Mouse (Mus musculus) hematopoietic stem cell, adult 5-6 weeks (primary cell): ENCODE results near the gene Kcng4. TPM values are rescaled to one million over a fixed set of nuclear protein-coding genes. Genes with fewer than 3 reads are reported as not detected.

ENCODE experiments used
- ATAC-seq, 2 experiments: fragments of 125-278 bp in 1 of 2; replicated peaks in 1 of 2; 2 replicates each; pipeline ENCODE4 v1.8.0; 2016 to 2017; ENCODE audit warnings: inconsistent platforms in 2 of 2, mild to moderate bottlenecking in 2 of 2, moderate number of reproducible peaks in 2 of 2, low read depth in 1 of 2, moderate TSS enrichment in 1 of 2; ENCODE audit not compliant: low FRiP score in 2 of 2, poor library complexity in 2 of 2, severe bottlenecking in 2 of 2, insufficient read depth in 1 of 2, low TSS enrichment in 1 of 2
- total RNA-seq: library from RNA; stranded (forward); fragments of 172-1452, 232-1000 nt; gene quantifications from 2 replicates; pipeline ENCODE4 v1.2.3, GENCODE M21; 2017

The Kcng4 gene
- total RNA-seq, 1 experiment from 2014 or later = not detected

DNA sequence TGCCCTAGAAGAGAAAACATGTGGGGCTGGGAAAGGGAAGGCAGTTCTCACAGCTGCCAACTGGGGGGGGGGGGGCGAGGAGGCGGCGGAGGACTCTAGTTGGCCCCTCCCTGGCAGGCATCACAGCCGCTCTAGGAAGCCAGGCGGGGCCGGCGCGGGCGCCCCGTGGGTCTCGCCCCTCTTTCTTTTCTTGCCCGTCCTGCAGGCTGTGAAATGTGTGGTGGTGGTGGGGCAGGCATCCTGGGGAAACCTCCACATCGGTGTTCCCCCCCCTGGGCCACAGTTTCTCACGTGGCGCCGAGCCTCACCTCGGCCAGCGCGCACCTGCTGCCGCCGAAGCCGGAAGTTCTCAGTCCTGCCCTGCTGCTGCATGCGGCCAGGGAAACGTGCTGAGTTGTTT lies 49.6 kb downstream of the Kcng4 start:
- ATAC-seq = peak; percentile 67 to 77

DNA sequence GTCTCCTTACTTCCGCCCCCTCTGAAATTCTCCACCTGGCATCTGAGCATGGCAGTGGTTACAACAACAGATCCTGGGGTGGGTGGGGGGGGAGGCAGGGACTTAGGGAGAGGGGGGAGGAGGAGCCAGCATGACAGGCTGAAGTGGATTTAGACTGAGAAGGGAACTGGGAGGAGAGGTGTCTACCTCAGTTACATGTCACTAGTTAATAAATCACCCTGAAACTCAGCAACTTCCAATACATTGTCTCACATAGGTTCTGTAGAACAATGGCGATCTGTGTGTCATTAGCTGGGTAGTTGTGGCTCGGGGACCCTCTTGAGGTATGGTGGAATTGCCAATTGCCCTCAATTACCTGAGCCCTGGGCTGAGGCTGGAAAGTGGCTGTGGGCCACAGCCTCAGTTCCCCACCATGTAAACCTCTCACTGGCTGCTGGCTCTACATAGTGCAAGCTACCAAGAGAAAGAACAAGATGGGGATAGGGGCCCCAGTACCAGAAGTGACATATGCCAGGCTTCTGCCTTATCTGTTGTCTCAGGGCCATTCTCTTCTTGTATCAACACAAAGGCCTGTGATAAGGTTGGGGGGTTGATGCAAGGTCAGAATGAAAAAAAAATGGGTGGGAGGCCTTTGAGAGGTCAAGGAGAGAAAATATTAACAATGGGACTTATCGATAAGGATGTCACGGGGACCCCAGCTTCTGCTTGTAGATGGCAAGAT lies 54.9 kb downstream of the Kcng4 start:
- no peak for ATAC-seq

DNA sequence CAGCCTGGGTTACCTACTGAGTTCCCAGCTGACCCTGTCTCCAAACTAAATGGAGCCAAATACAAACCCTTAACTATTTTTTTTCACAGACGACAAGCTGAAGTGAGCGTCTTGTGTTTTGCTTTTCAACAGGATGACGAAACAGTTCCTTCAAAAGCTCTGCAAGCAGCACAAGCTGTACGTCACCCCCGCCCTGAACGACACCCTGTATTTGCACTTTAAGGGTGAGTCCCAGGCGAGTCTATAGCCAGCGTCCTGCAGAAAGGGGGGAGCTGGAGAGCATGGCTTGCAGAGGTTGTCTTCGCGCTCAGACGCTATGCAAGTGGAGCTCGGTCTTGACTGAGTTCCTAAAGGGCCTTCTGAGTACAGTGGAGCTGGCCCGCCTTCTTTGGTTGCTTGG lies 56.4 kb downstream of the Kcng4 start:
- no peak for ATAC-seq

DNA sequence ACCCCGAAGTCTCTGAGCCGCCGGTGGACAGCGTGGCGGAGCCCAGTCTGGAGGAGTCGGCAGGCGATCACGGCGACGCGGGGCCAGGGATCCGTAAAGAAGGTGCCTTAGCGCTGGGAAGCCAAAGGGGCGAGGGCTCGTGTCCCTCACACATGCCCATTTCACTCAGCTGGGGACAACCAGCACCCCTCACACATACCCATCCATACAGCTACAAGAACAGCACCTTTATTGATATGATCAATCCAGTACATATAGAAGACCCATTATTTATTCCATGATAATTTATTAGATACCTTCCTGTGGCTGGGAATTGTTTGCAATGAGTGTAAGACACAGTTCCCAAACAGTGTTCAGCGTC lies 60.1 kb downstream of the Kcng4 start:
- peak in 1 of 2 experiments; percentile 1; a peak in 1 of 4 replicates for ATAC-seq

DNA sequence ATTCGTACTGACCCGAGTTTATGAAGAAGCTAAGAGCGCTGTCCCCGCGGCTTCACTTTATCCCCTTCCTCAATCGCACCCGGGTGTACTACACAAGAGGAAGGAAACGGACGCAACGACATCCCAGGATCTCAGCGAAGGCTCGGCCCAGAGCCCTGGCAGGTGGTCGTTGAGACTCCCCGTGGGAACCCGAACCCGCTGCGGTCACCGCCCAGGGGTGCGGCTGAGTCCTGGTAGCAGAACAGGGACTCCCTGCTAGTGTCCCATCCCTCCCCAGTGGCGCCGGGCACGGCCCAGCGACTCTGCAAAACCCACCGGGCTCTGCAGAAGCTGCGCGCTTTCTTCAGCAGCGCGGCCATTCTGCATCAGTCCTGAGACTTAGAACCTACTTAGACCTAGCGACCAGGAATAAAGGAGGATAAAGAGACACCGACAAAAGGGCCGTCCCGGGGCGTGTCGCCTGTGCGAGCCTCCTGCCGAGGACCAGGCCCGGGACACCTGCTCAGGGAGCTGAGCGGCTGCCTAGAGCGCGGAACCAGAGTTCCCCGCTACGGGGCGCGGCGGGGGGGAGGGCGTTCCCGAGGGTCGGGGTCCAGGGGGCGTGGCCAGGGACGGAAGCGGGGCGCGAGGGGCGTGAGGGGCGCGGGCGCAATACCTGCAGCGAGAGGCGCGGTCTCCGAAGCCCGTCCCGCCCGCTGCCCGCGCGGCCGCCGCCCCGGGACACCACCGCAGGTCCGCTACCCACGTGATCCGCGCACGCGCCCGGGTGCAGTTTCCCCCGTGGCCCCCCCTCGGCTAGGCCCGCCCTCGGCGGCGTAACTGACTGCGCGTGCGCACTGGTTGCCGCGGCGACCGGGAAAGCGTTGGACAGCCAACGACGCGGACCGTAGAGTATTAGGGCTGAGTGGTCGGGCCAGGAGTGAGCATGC lies 60.8 kb downstream of the Kcng4 start, which contains the start of the genes Hsdl1 and Dnaaf1:
Hsdl1 (minus strand) TSS at position 747 of the 929 bp plus-strand sequence.
Dnaaf1 (plus strand) TSS at position 799 of the 929 bp plus-strand sequence.
- ATAC-seq = peak; percentile 63

Other genes starting within 250 kb of the Kcng4 start
- gene Mlycd, start 240.8 kb downstream of the Kcng4 start, total RNA-seq = 4.1 and 10.1 TPM in 2 replicates
- 7.1 and 8.5 TPM in 2 replicates for gene Osgin1, start 201.6 kb downstream of the Kcng4 start, total RNA-seq
- gene Necab2, start 189.0 kb downstream of the Kcng4 start, total RNA-seq = not detected in 2 replicates
- not detected in 2 replicates for gene Slc38a8, start 134.0 kb downstream of the Kcng4 start, total RNA-seq
- 45.5 and 51.2 TPM in 2 replicates for gene Mbtps1, start 76.9 kb downstream of the Kcng4 start, total RNA-seq
- gene Hsdl1, start 60.5 kb downstream of the Kcng4 start, total RNA-seq = 28.0 and 31.6 TPM in 2 replicates
- not detected in 2 replicates for gene Dnaaf1, start 60.4 kb downstream of the Kcng4 start, total RNA-seq
- 7.9 and 12.7 TPM in 2 replicates for gene Taf1c, start 30.5 kb downstream of the Kcng4 start, total RNA-seq
- not detected in 2 replicates for gene Adad2, start 22.9 kb downstream of the Kcng4 start, total RNA-seq
- gene Wfdc1, start 30.7 kb upstream of the Kcng4 start, total RNA-seq = not detected in 2 replicates
- gene Atp2c2, start 64.3 kb upstream of the Kcng4 start, total RNA-seq = not detected in 2 replicates
- gene Tldc1, start 142.7 kb upstream of the Kcng4 start, total RNA-seq = 7.9 and 14.4 TPM in 2 replicates
- gene Cotl1, start 204.9 kb upstream of the Kcng4 start, total RNA-seq = 84.9 and 161 TPM in 2 replicates
- gene Klhl36, start 226.6 kb upstream of the Kcng4 start, total RNA-seq = 8.1 and 9.3 TPM in 2 replicates